Mouse (Mus musculus): Measurements from ENCODE around the gene Irf1. TPM values are rescaled to one million over a fixed set of nuclear protein-coding genes. Genes with fewer than 3 reads are reported as not detected.

The Irf1 gene
- total and polyA plus RNA-seq, 3 experiments, result 17.8 to 64.9 (median 23.6) TPM

- dilution Hi-C loops (cut with MboI; ENCODE audit: extremely low pct_ligation_motif_present, extremely low pct_unique_long_range_greater_than_20kb, low sequenced_read_pairs), result no loop called here
- in situ Hi-C loops (cut with MboI; ENCODE audit: low pct_ligation_motif_present, low pct_unique_long_range_greater_than_20kb, low sequenced_read_pairs), result no loop called here
- no peak overlapping the region for H3K27ac ChIP-seq (ENCODE audit: insufficient read depth, low read depth)
- peaks cover 25 to 63% of the 10 kb centered on the region in 2 experiments for H3K4me1 ChIP-seq (ENCODE audit: control insufficient read depth in 1 of 2, insufficient read depth in 2 of 2)
- peaks cover 78 to 87% of the 10 kb centered on the region in 2 experiments for H3K36me3 ChIP-seq (replicated peaks in 1 of 2; ENCODE audit: control insufficient read depth in 1 of 2, insufficient read depth in 1 of 2, low read length in 1 of 2)
- no peak overlapping the region for H3K4me3 ChIP-seq (replicated peaks in 1 of 3; ENCODE audit: low read depth in 2 of 3, low read length in 2 of 3, poor library complexity in 1 of 3)
- no peak overlapping the region for H3K4me2 ChIP-seq (ENCODE audit: insufficient read depth, low read depth, poor library complexity, severe bottlenecking)
- H3K9ac ChIP-seq (ENCODE audit: insufficient read depth, low read depth), result no peak overlapping the region
- no peak for TF ChIP-seq ZKSCAN1 (IDR thresholded peaks at IDR 0.05; ENCODE audit: borderline replicate concordance, low read depth, low read length)
- no peak for TF ChIP-seq USF1 (IDR thresholded peaks at IDR 0.05; ENCODE audit: low read depth, low read length)
- no peak; the same call in 1 of the 2 replicates for TF ChIP-seq POLR2A (IDR thresholded peaks at IDR 0.05; ENCODE audit: low read depth, low read length)
- no peak for TF ChIP-seq MYC (IDR thresholded peaks at IDR 0.05; ENCODE audit: low read depth, low read length)
- TF ChIP-seq PAX5 (IDR thresholded peaks at IDR 0.05; ENCODE audit: low read length), result no peak
- no peak for TF ChIP-seq JUND (conservative IDR thresholded peaks at IDR 0.05; ENCODE audit: low read depth, low read length)
- no peak for TF ChIP-seq TCF12 (IDR thresholded peaks at IDR 0.05; ENCODE audit: low read depth, low read length)
- TF ChIP-seq ETS1 (conservative IDR thresholded peaks at IDR 0.05; ENCODE audit: low read depth, low read length), result no peak
- no peaks in the 10 kb centered on the region for H3K27me3 ChIP-seq (replicated peaks)
- no peaks in the 10 kb centered on the region for H3K9me3 ChIP-seq (replicated peaks; ENCODE audit: low read length)
- peaks cover 55% of the 10 kb centered on the region for H3K79me2 ChIP-seq (replicated peaks; ENCODE audit: control insufficient read depth, extremely low read depth, insufficient read depth, poor library complexity, severe bottlenecking)
- no peak for DNase-seq (ENCODE audit: extremely low read depth)
Measured at GRCm38 (mm10) chr11:53774659-53775255, 4.9 kb downstream of the Irf1 start.

- H3K79me2 ChIP-seq (replicated peaks; ENCODE audit: control insufficient read depth, extremely low read depth, insufficient read depth, poor library complexity, severe bottlenecking), result peaks cover 27% of the 10 kb centered on the region
- no peak overlapping the region for H3K27ac ChIP-seq (ENCODE audit: insufficient read depth, low read depth)
- H3K9ac ChIP-seq (ENCODE audit: insufficient read depth, low read depth), result no peak overlapping the region
- TF ChIP-seq ZC3H11A (IDR thresholded peaks at IDR 0.05; ENCODE audit: low read depth, low read length) (no peak), EP300 (IDR thresholded peaks at IDR 0.05; ENCODE audit: low read length) (no peak), POLR2A (IDR thresholded peaks at IDR 0.05; ENCODE audit: low read depth, low read length) (no peak; the same call in 1 of the 2 replicates), CHD1 (IDR thresholded peaks at IDR 0.05; ENCODE audit: low read depth, low read length) (no peak), PAX5 (IDR thresholded peaks at IDR 0.05; ENCODE audit: low read length) (no peak)
- in situ Hi-C loops (cut with MboI; ENCODE audit: low pct_ligation_motif_present, low pct_unique_long_range_greater_than_20kb, low sequenced_read_pairs) (no loop called here), dilution Hi-C loops (cut with MboI; ENCODE audit: extremely low pct_ligation_motif_present, extremely low pct_unique_long_range_greater_than_20kb, low sequenced_read_pairs) (no loop called here)
- H3K4me3 ChIP-seq (replicated peaks in 1 of 3; ENCODE audit: low read depth in 2 of 3, low read length in 2 of 3, poor library complexity in 1 of 3), result no peak overlapping the region
- H3K9me3 ChIP-seq (replicated peaks; ENCODE audit: low read length), result no peaks in the 10 kb centered on the region
- H3K4me1 ChIP-seq (ENCODE audit: control insufficient read depth in 1 of 2, insufficient read depth in 2 of 2), result peaks cover 18 to 71% of the 10 kb centered on the region in 2 experiments
- no peak for DNase-seq (ENCODE audit: extremely low read depth)
- H3K27me3 ChIP-seq (replicated peaks), result no peaks in the 10 kb centered on the region
- peaks cover 69 to 93% of the 10 kb centered on the region in 2 experiments for H3K36me3 ChIP-seq (replicated peaks in 1 of 2; ENCODE audit: control insufficient read depth in 1 of 2, insufficient read depth in 1 of 2, low read length in 1 of 2)
- no peak overlapping the region for H3K4me2 ChIP-seq (ENCODE audit: insufficient read depth, low read depth, poor library complexity, severe bottlenecking)
Measured at GRCm38 (mm10) chr11:53777736-53778135, 7.9 kb downstream of the Irf1 start.

- H3K4me1 ChIP-seq (ENCODE audit: control insufficient read depth in 1 of 2, insufficient read depth in 2 of 2), result peaks cover 16 to 69% of the 10 kb centered on the region in 2 experiments
- H3K36me3 ChIP-seq (replicated peaks in 1 of 2; ENCODE audit: control insufficient read depth in 1 of 2, insufficient read depth in 1 of 2, low read length in 1 of 2), result peaks cover 61 to 86% of the 10 kb centered on the region in 2 experiments
- H3K9me3 ChIP-seq (replicated peaks; ENCODE audit: low read length), result no peaks in the 10 kb centered on the region
- no peak overlapping the region for H3K27ac ChIP-seq (ENCODE audit: insufficient read depth, low read depth)
- dilution Hi-C loops (cut with MboI; ENCODE audit: extremely low pct_ligation_motif_present, extremely low pct_unique_long_range_greater_than_20kb, low sequenced_read_pairs) (no loop called here), in situ Hi-C loops (cut with MboI; ENCODE audit: low pct_ligation_motif_present, low pct_unique_long_range_greater_than_20kb, low sequenced_read_pairs) (no loop called here)
- no peaks in the 10 kb centered on the region for H3K27me3 ChIP-seq (replicated peaks)
- TF ChIP-seq NRF1 (IDR thresholded peaks at IDR 0.05; ENCODE audit: low read depth, low read length) (no peak), RCOR1 (conservative IDR thresholded peaks at IDR 0.05; ENCODE audit: low read depth, low read length) (no peak), CHD2 (IDR thresholded peaks at IDR 0.05; ENCODE audit: low read length) (peak; percentile 56), ETS1 (conservative IDR thresholded peaks at IDR 0.05; ENCODE audit: low read depth, low read length) (no peak), ELF1 (IDR thresholded peaks at IDR 0.05; ENCODE audit: low read depth, low read length) (0 out of 2 replicates have a peak, but pooled peaks have one; percentile 6), ZKSCAN1 (IDR thresholded peaks at IDR 0.05; ENCODE audit: borderline replicate concordance, low read depth, low read length) (no peak)
- no peak overlapping the region for H3K9ac ChIP-seq (ENCODE audit: insufficient read depth, low read depth)
- H3K4me2 ChIP-seq (ENCODE audit: insufficient read depth, low read depth, poor library complexity, severe bottlenecking), result no peak overlapping the region
- no peak for DNase-seq (ENCODE audit: extremely low read depth)
- H3K79me2 ChIP-seq (replicated peaks; ENCODE audit: control insufficient read depth, extremely low read depth, insufficient read depth, poor library complexity, severe bottlenecking), result peaks cover 19% of the 10 kb centered on the region; the same call in 1 of the 2 replicates
- no peak overlapping the region for H3K4me3 ChIP-seq (replicated peaks in 1 of 3; ENCODE audit: low read depth in 2 of 3, low read length in 2 of 3, poor library complexity in 1 of 3)
Measured at GRCm38 (mm10) chr11:53778455-53778854, 8.6 kb downstream of the Irf1 start.
